Mouse (Mus musculus) olfactory bulb, adult 2 months (tissue): ENCODE results near the gene Prelp.
"Not testable (repeated sequence)": the region's sequence is repeated elsewhere in the genome, so short reads cannot be mapped to it uniquely, and the experiment has no call there.

ENCODE experiments used
- CTCF ChIP-seq: fragments of 200-500 bp; IDR thresholded peaks from 2 replicates; pipeline ENCODE4 v1.5.1; 2012; ENCODE audit warnings: low read depth, mild to moderate bottlenecking, low read length, moderate library complexity; ENCODE audit not compliant: insufficient read depth
- POLR2A ChIP-seq: fragments of 200-500 bp; IDR thresholded peaks from 2 replicates; pipeline ENCODE4 v1.6.1; 2012; ENCODE audit warnings: mild to moderate bottlenecking, low read depth, low read length, moderate library complexity; ENCODE audit not compliant: insufficient read depth

DNA sequence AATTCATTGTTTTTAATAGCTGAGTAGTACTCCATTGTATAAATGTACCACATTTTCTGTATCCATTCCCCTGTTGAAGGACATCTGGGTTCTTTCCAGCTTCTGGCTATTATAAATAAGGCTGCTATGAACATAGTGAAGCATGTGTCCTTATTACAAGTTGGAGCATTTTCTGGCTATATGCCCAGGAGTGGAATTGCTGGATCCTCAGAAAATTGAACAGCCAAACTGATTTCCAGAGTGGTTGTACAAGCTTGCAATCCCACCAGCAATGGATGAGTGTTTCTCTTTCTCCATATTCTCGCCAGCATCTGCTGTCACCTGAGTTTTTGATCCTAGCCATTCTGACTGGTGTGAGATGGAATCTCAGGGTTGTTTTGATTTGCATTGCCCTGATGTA, 42.4 kb upstream of the Prelp start:
- not testable (repeated sequence) for TF ChIP-seq CTCF, POLR2A
